Mouse (Mus musculus) hindbrain, embryonic 12.5 days (tissue): ENCODE results near the gene Rlim. TPM values are rescaled to one million over a fixed set of nuclear protein-coding genes. Genes with fewer than 3 reads are reported as not detected.

Experiments
- ATAC-seq: fragments of 200-750 bp; cut with Nextera tagmentation; 2 replicates; pipeline ENCODE4 v1.8.0; 2017; ENCODE audit warnings: moderate TSS enrichment; ENCODE audit not compliant: low FRiP score
- H3K27ac ChIP-seq: fragments of 300-500 bp; sonication (generic); 2 replicates; pipeline ENCODE4 v1.5.1; 2016; ENCODE audit warnings: mild to moderate bottlenecking
- H3K27me3 ChIP-seq: fragments of 300-500 bp; sonication (generic); 2 replicates; pipeline ENCODE4 v1.6.1; 2016; ENCODE audit warnings: mild to moderate bottlenecking
- H3K36me3 ChIP-seq: fragments of 300-500 bp; sonication (generic); 2 replicates; pipeline ENCODE4 v1.6.1; 2016; ENCODE audit warnings: mild to moderate bottlenecking
- H3K4me1 ChIP-seq: fragments of 300-500 bp; sonication (generic); 2 replicates; pipeline ENCODE4 v1.6.1; 2016
- H3K4me2 ChIP-seq: fragments of 300-500 bp; sonication (generic); replicated peaks from 2 replicates; pipeline ENCODE4 v1.6.1; 2016; ENCODE audit warnings: mild to moderate bottlenecking
- H3K4me3 ChIP-seq: fragments of 300-500 bp; sonication (generic); 2 replicates; pipeline ENCODE4 v1.5.1; 2016; ENCODE audit warnings: mild to moderate bottlenecking
- H3K9ac ChIP-seq: fragments of 300-500 bp; sonication (generic); 2 replicates; pipeline ENCODE4 v1.6.1; 2016; ENCODE audit warnings: mild to moderate bottlenecking, moderate library complexity
- H3K9me3 ChIP-seq: fragments of 300-500 bp; sonication (generic); replicated peaks from 2 replicates; pipeline ENCODE4 v1.6.1; 2016; ENCODE audit warnings: mild to moderate bottlenecking
- WGBS: fragments of 180-500 bp; shearing (Covaris S2); methylation state at CpG from one replicate; pipeline ENCODE4 v1.1.7; 2016; 5-methylcytosine and 5-hydroxymethylcytosine counted together
- polyA plus RNA-seq: library from polyadenylated mRNA; unstranded; fragments of >200 nt; fragmentation: Nextera tagmentation; extraction: Ambion mirVana; gene quantifications from 2 replicates; pipeline ENCODE4 v1.2.1, GENCODE M21; 2016

The Rlim gene
- polyA plus RNA-seq: 45.8 and 52.4 TPM in 2 replicates

GRCm38 (mm10) chrX:103981169-103981689 is at the start of gene Rlim:
TSS of gene Rlim (minus strand) at chrX:103981284.
- peak within 1 kb of the TSS; percentile 93 for H3K27ac ChIP-seq
- peak within 1 kb of the TSS; percentile 78 for H3K9ac ChIP-seq
- H3K4me2 ChIP-seq: peak within 1 kb of the TSS; percentile 56
- H3K4me1 ChIP-seq: no peaks in the 10 kb centered on the region
- H3K4me3 ChIP-seq: peak within 1 kb of the TSS; percentile 75
- peak; percentile 100 for ATAC-seq
- peaks cover 29% of the 10 kb centered on the region for H3K27me3 ChIP-seq
- H3K9me3 ChIP-seq: no peaks in the 10 kb centered on the region; the same call in 1 of the 2 replicates
- WGBS: 27% methylated on average over 27 of the region's 27 CpGs
- H3K36me3 ChIP-seq: no peaks in the 10 kb centered on the region

GRCm38 (mm10) chrX:104017196-104017595 is 36.1 kb upstream of the Rlim start:
- WGBS: 85% methylated on average over 1 of the region's 1 CpGs
- H3K36me3 ChIP-seq: no peaks in the 10 kb centered on the region
- H3K27ac ChIP-seq: no peak overlapping the region
- no peak overlapping the region for H3K9ac ChIP-seq
- peaks cover 37% of the 10 kb centered on the region for H3K27me3 ChIP-seq
- no peaks in the 10 kb centered on the region for H3K9me3 ChIP-seq
- no peak overlapping the region for H3K4me3 ChIP-seq
- H3K4me1 ChIP-seq: no peaks in the 10 kb centered on the region
- ATAC-seq: no peak
- no peak overlapping the region for H3K4me2 ChIP-seq

- Histone ChIP-seq H3K4me1 (no peaks in the 10 kb centered on the region), H3K36me3 (no peaks in the 10 kb centered on the region), H3K9ac (no peak overlapping the region), H3K4me2 (no peak overlapping the region), H3K4me3 (no peak overlapping the region), H3K9me3 (no peaks in the 10 kb centered on the region), H3K27ac (no peak overlapping the region), H3K27me3 (peaks cover 33% of the 10 kb centered on the region)
- ATAC-seq: no peak
- WGBS: 87% methylated on average over 4 of the region's 4 CpGs
Measured at GRCm38 (mm10) chrX:104015048-104015447, 34.0 kb upstream of the Rlim start.

- H3K4me1 ChIP-seq: no peaks in the 10 kb centered on the region
- H3K9ac ChIP-seq: no peak overlapping the region
- no peak overlapping the region for H3K27ac ChIP-seq
- peaks cover 33% of the 10 kb centered on the region for H3K27me3 ChIP-seq
- H3K4me2 ChIP-seq: no peak overlapping the region
- 59% methylated on average over 4 of the region's 4 CpGs for WGBS
- no peak for ATAC-seq
- no peaks in the 10 kb centered on the region for H3K9me3 ChIP-seq
- H3K36me3 ChIP-seq: no peaks in the 10 kb centered on the region
- H3K4me3 ChIP-seq: no peak overlapping the region
Measured at GRCm38 (mm10) chrX:104013318-104013811, 32.3 kb upstream of the Rlim start.

- WGBS: 71% methylated on average over 3 of the region's 3 CpGs
- no peaks in the 10 kb centered on the region for H3K36me3 ChIP-seq
- no peak overlapping the region for H3K27ac ChIP-seq
- H3K9me3 ChIP-seq: no peaks in the 10 kb centered on the region
- H3K27me3 ChIP-seq: peaks cover 30% of the 10 kb centered on the region
- H3K9ac ChIP-seq: no peak overlapping the region
- ATAC-seq: no peak
- H3K4me1 ChIP-seq: no peaks in the 10 kb centered on the region
- no peak overlapping the region for H3K4me2 ChIP-seq
- H3K4me3 ChIP-seq: no peak overlapping the region
Measured at GRCm38 (mm10) chrX:103994741-103995140, 13.7 kb upstream of the Rlim start.

- Histone ChIP-seq H3K36me3 (no peaks in the 10 kb centered on the region), H3K9ac (no peak overlapping the region), H3K9me3 (no peaks in the 10 kb centered on the region), H3K4me1 (no peaks in the 10 kb centered on the region), H3K4me2 (no peak overlapping the region), H3K27ac (no peak overlapping the region), H3K4me3 (no peak overlapping the region), H3K27me3 (peaks cover 33% of the 10 kb centered on the region)
- WGBS: 72% methylated on average over 6 of the region's 6 CpGs
- no peak for ATAC-seq
Measured at GRCm38 (mm10) chrX:103993864-103994263, 12.8 kb upstream of the Rlim start.

- Histone ChIP-seq H3K9me3 (no peaks in the 10 kb centered on the region), H3K27ac (no peak overlapping the region), H3K36me3 (no peaks in the 10 kb centered on the region), H3K27me3 (peaks cover 49% of the 10 kb centered on the region), H3K4me1 (no peaks in the 10 kb centered on the region), H3K9ac (no peak overlapping the region), H3K4me2 (no peak overlapping the region), H3K4me3 (no peak overlapping the region)
- WGBS: 39% methylated on average over 10 of the region's 10 CpGs
- ATAC-seq: no peak
Measured at GRCm38 (mm10) chrX:103991702-103992101, 10.6 kb upstream of the Rlim start.

- no peak overlapping the region for H3K9ac ChIP-seq
- H3K4me3 ChIP-seq: no peak overlapping the region
Measured at GRCm38 (mm10) chrX:103990392-103990791, 9.3 kb upstream of the Rlim start.

GRCm38 (mm10) chrX:103987215-103987964 is 6.3 kb upstream of the Rlim start:
- WGBS: 23% methylated on average over 12 of the region's 12 CpGs

More at GRCm38 (mm10) chrX:103990392-103990791, 9.3 kb upstream of the Rlim start:
- Histone ChIP-seq H3K4me2 (no peak overlapping the region), H3K27ac (no peak overlapping the region), H3K27me3 (peaks cover 55% of the 10 kb centered on the region), H3K9me3 (no peaks in the 10 kb centered on the region), H3K36me3 (no peaks in the 10 kb centered on the region), H3K4me1 (no peaks in the 10 kb centered on the region)
- WGBS: 64% methylated on average over 2 of the region's 2 CpGs
- no peak for ATAC-seq

GRCm38 (mm10) chrX:103986159-103986558 is 5.1 kb upstream of the Rlim start:
- Histone ChIP-seq H3K4me2 (no peak overlapping the region), H3K9me3 (no peaks in the 10 kb centered on the region), H3K36me3 (no peaks in the 10 kb centered on the region), H3K27ac (no peak overlapping the region), H3K9ac (no peak overlapping the region), H3K4me1 (no peaks in the 10 kb centered on the region), H3K4me3 (no peak overlapping the region), H3K27me3 (peaks cover 46% of the 10 kb centered on the region)
- no peak for ATAC-seq
- 22% methylated on average over 6 of the region's 6 CpGs for WGBS

More at GRCm38 (mm10) chrX:103987215-103987964, 6.3 kb upstream of the Rlim start:
- no peaks in the 10 kb centered on the region for H3K9me3 ChIP-seq
- no peak overlapping the region for H3K9ac ChIP-seq
- ATAC-seq: no peak
- no peaks in the 10 kb centered on the region for H3K4me1 ChIP-seq
- H3K4me2 ChIP-seq: no peak overlapping the region
- H3K36me3 ChIP-seq: no peaks in the 10 kb centered on the region
- H3K4me3 ChIP-seq: no peak overlapping the region
- no peak overlapping the region for H3K27ac ChIP-seq
- peaks cover 51% of the 10 kb centered on the region for H3K27me3 ChIP-seq

- no peak for ATAC-seq
- H3K27me3 ChIP-seq: peaks cover 53% of the 10 kb centered on the region
Measured at GRCm38 (mm10) chrX:103984992-103985391, 3.9 kb upstream of the Rlim start.

GRCm38 (mm10) chrX:103981806-103982205 is 722 bp upstream of the Rlim start:
- 78% methylated on average over 10 of the region's 10 CpGs for WGBS
- no peak for ATAC-seq
- no peaks in the 10 kb centered on the region; the same call in 1 of the 2 replicates for H3K9me3 ChIP-seq
- H3K4me2 ChIP-seq: peak overlapping the region; percentile 47
- H3K27me3 ChIP-seq: peaks cover 33% of the 10 kb centered on the region
- H3K36me3 ChIP-seq: no peaks in the 10 kb centered on the region
- peak overlapping the region; percentile 72 for H3K27ac ChIP-seq
- no peak overlapping the region for H3K9ac ChIP-seq
- peak overlapping the region; percentile 75; the same call in 1 of the 2 replicates for H3K4me3 ChIP-seq
- H3K4me1 ChIP-seq: no peaks in the 10 kb centered on the region

More at GRCm38 (mm10) chrX:103984992-103985391, 3.9 kb upstream of the Rlim start:
- H3K9ac ChIP-seq: no peak overlapping the region
- no peak overlapping the region for H3K27ac ChIP-seq
- H3K9me3 ChIP-seq: no peaks in the 10 kb centered on the region; the same call in 1 of the 2 replicates
- 26% methylated on average over 5 of the region's 5 CpGs for WGBS
- no peaks in the 10 kb centered on the region for H3K4me1 ChIP-seq
- no peaks in the 10 kb centered on the region for H3K36me3 ChIP-seq
- H3K4me3 ChIP-seq: no peak overlapping the region
- no peak overlapping the region for H3K4me2 ChIP-seq
